25 mouse cellular contexts compared by ENCODE assay signal in genomic region chr1:83138721-83139120, GRCm38 (mm10). TPM values are rescaled to one million over a fixed set of nuclear protein-coding genes. Genes with fewer than 3 reads are reported as not detected.
"Had no signal": no experiment of that assay in that cellular context is flagged by ENCODE, and none has a peak within 500 bp of the region (broad histone marks: within the 10 kb centered on the region; RNA-seq: fewer than 3 reads in every experiment).

No protein-coding gene starts in this region.

- H3K36me3 ChIP-seq: liver, embryonic 15.5 days; midbrain, embryonic 13.5 days; midbrain, embryonic 15.5 days; neural tube, embryonic 12.5 days had no signal

- H3K9ac ChIP-seq: liver, embryonic 15.5 days; lung, embryonic 14.5 days; midbrain, embryonic 13.5 days; midbrain, embryonic 15.5 days; neural tube, embryonic 12.5 days had no signal

- H3K4me3 ChIP-seq: liver, embryonic 15.5 days; megakaryocyte, embryonic 14.5 days; midbrain, embryonic 13.5 days; midbrain, embryonic 15.5 days; neural tube, embryonic 12.5 days had no signal

- H3K27me3 ChIP-seq: liver, embryonic 15.5 days; megakaryocyte, embryonic 14.5 days; midbrain, embryonic 13.5 days; midbrain, embryonic 15.5 days; neural tube, embryonic 12.5 days had no signal

- H3K4me1 ChIP-seq: liver, embryonic 15.5 days; megakaryocyte, embryonic 14.5 days; midbrain, embryonic 13.5 days; midbrain, embryonic 15.5 days; neural tube, embryonic 12.5 days had no signal

- H3K9me3 ChIP-seq: liver, embryonic 15.5 days; midbrain, embryonic 13.5 days; midbrain, embryonic 15.5 days; neural tube, embryonic 12.5 days had no signal

- ATAC-seq: midbrain, embryonic 13.5 days; midbrain, embryonic 15.5 days had no signal

- H3K4me2 ChIP-seq: liver, embryonic 15.5 days; lung, embryonic 14.5 days; midbrain, embryonic 11.5 days; midbrain, embryonic 13.5 days; midbrain, embryonic 15.5 days; neural tube, embryonic 12.5 days had no signal

- DNase-seq: lung, adult 18-20 months; lung, embryonic 14.5 days; lung, postnatal 10 days; lung, postnatal 4 days; right cerebral cortex, postnatal 25 days; right cerebral cortex, postnatal 4 days; spleen, adult 18-20 months; thymus, adult 2 months; thymus, postnatal 25 days; thymus, postnatal 4 days had no signal

- H3K27ac ChIP-seq: liver, embryonic 15.5 days; midbrain, embryonic 13.5 days; midbrain, embryonic 15.5 days; neural tube, embryonic 12.5 days had no signal

RNA-seq across cellular contexts. Expression of gene Daw1, which starts 20.8 kb away (rescaled TPM):
- total RNA-seq: monocyte, adult 5-6 weeks; neutrophil, adult 5-6 weeks had no signal
- polyA plus RNA-seq: liver, embryonic 15.5 days; neural tube, embryonic 12.5 days; small intestine, adult 2 months; stomach, embryonic 14.5 days; stomach, embryonic 16.5 days; thymus, adult 2 months had no signal

RNA-seq across cellular contexts. Expression of gene Ccl20, which starts 22.2 kb away (rescaled TPM):
- total RNA-seq: midbrain, postnatal 0 days; monocyte, adult 5-6 weeks; neutrophil, adult 5-6 weeks had no signal
- polyA plus RNA-seq: liver, embryonic 15.5 days; lung, embryonic 14.5 days; lung, embryonic 16.5 days; midbrain, embryonic 11.5 days; midbrain, embryonic 13.5 days; midbrain, embryonic 15.5 days; midbrain, postnatal 0 days; neural tube, embryonic 12.5 days; neural tube, embryonic 14.5 days; urinary bladder, adult 2 months had no signal
